Mouse (Mus musculus) CH12.LX (cell line): ENCODE data around the gene Bsn.

Source experiments
- BHLHE40 ChIP-seq: IDR thresholded peaks from 2 replicates; pipeline ENCODE4 v1.6.1; 2011; ENCODE audit warnings: mild to moderate bottlenecking, low read depth, low read length, improper control_type of control experiment
- CTCF ChIP-seq, 2 experiments: IDR thresholded peaks in 1 of 2; conservative IDR thresholded peaks in 1 of 2; 2 replicates each; pipeline ENCODE4 v1.5.1; 2011 to 2012; ENCODE audit warnings: low read depth in 2 of 2, low read length in 2 of 2, improper control_type of control experiment in 1 of 2, inconsistent platforms in 1 of 2, mild to moderate bottlenecking in 1 of 2, moderate library complexity in 1 of 2
- EP300 ChIP-seq: IDR thresholded peaks from 2 replicates; pipeline ENCODE4 v1.6.1; 2011; ENCODE audit warnings: low read length, improper control_type of control experiment
- ZC3H11A ChIP-seq: IDR thresholded peaks from 2 replicates; pipeline ENCODE4 v1.6.1; 2012; ENCODE audit warnings: low read depth, mild to moderate bottlenecking, inconsistent platforms, low read length, improper control_type of control experiment

DNA sequence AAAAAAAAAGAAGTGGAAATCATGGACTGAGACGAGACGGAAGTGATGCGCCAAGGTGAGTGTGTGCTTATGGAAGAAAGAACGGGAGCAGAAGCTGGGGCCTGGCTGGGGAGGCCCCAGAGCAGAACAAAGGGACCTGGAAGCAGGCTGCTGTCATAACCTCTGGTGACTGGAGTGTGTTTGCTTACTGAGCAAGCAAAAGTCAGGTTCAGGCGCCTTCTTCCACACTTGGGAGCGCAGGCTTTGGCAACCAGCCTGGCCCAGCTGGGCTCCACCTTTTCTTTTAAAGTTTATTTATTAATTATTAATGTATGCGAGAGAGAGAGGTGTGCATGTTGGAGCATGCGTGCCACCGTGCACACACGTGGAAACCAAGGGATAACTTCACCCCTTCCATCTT lies 20.4 kb downstream of the Bsn start:
- TF ChIP-seq EP300, result no peak
- no peak for TF ChIP-seq BHLHE40
- TF ChIP-seq CTCF (conservative IDR thresholded peaks at IDR 0.05 in 1 of 2, IDR thresholded peaks at IDR 0.05 in 1 of 2; ENCODE audit: low read depth in 2 of 2, low read length in 2 of 2), result no peak
- TF ChIP-seq ZC3H11A, result no peak
